Mouse (Mus musculus) liver, postnatal 0 days (tissue): ENCODE measurements around the gene E130308A19Rik. TPM values are rescaled to one million over a fixed set of nuclear protein-coding genes. Genes with fewer than 3 reads are reported as not detected.

Source experiments
- ATAC-seq: fragments of 200-750 bp; cut with Nextera tagmentation; 2 replicates; pipeline ENCODE4 v1.8.0; 2017; ENCODE audit warnings: mild to moderate bottlenecking, moderate library complexity
- DNase-seq: peaks from one replicate; pipeline ENCODE4 v3.0.0-alpha.2; 2016
- H3K27ac ChIP-seq: fragments of 300-500 bp; sonication (generic); 2 replicates; pipeline ENCODE4 v1.5.1; 2014; ENCODE audit warnings: antibody characterized with exemption, moderate library complexity, mild to moderate bottlenecking, low read depth
- H3K27me3 ChIP-seq: fragments of 300-500 bp; sonication (generic); 2 replicates; pipeline ENCODE4 v1.6.1; 2014; ENCODE audit warnings: low read length, control low read depth, mixed read lengths; ENCODE audit not compliant: insufficient read depth
- H3K36me3 ChIP-seq: fragments of 300-500 bp; sonication (generic); replicated peaks from 2 replicates; pipeline ENCODE4 v1.6.1; 2014; ENCODE audit warnings: mild to moderate bottlenecking, control low read depth, low read length, moderate library complexity, mixed read lengths; ENCODE audit not compliant: insufficient read depth
- H3K4me1 ChIP-seq: fragments of 300-500 bp; sonication (generic); 2 replicates; pipeline ENCODE4 v1.6.1; 2014; ENCODE audit warnings: antibody characterized with exemption, mild to moderate bottlenecking, control low read depth; ENCODE audit not compliant: insufficient read depth
- H3K4me2 ChIP-seq: fragments of 300-500 bp; sonication (generic); 2 replicates; pipeline ENCODE4 v1.6.1; 2014; ENCODE audit warnings: low read depth, mild to moderate bottlenecking, low read length, moderate library complexity, mixed read lengths
- H3K4me3 ChIP-seq: fragments of 300-500 bp; sonication (generic); 2 replicates; pipeline ENCODE4 v1.5.1; 2014; ENCODE audit warnings: low read depth, low read length
- H3K9ac ChIP-seq: fragments of 300-500 bp; sonication (generic); replicated peaks from 2 replicates; pipeline ENCODE4 v1.6.1; 2014; ENCODE audit warnings: mild to moderate bottlenecking, moderate library complexity
- H3K9me3 ChIP-seq: fragments of 300-500 bp; sonication (generic); 2 replicates; pipeline ENCODE4 v1.6.1; 2016; ENCODE audit warnings: mild to moderate bottlenecking, control low read depth, low read length, mixed read lengths
- CTCF ChIP-seq: sonication (generic); IDR thresholded peaks from 2 replicates; pipeline ENCODE4 v1.5.1; 2016; ENCODE audit warnings: antibody characterized with exemption, low read depth
- EP300 ChIP-seq: IDR thresholded peaks from 2 replicates; pipeline ENCODE4 v1.6.1; 2016; ENCODE audit warnings: antibody characterized with exemption, low read depth, mild to moderate bottlenecking
- WGBS: fragments of 180-500 bp; shearing (Covaris S2); extraction: QIAGEN DNeasy Blood & Tissue Kit; methylation state at CpG from one replicate; pipeline ENCODE4 v1.1.7; 2014; ENCODE audit not compliant: insufficient replicate concordance; 5-methylcytosine and 5-hydroxymethylcytosine counted together
- polyA plus RNA-seq: library from polyadenylated mRNA; unstranded; fragments of >200 nt; fragmentation: Nextera tagmentation; extraction: Ambion mirVana; gene quantifications from 2 replicates; pipeline ENCODE4 v1.2.1, GENCODE M21; 2015

The E130308A19Rik gene
- polyA plus RNA-seq, 1 experiment from 2014 or later, result 5.5 TPM

- H3K4me1 ChIP-seq, result peaks cover 15% of the 10 kb centered on the region; the same call in 1 of the 2 replicates
Observed at GRCm38 (mm10) chr4:59630122-59630521, 4.1 kb downstream of the E130308A19Rik start.

GRCm38 (mm10) chr4:59634532-59634931 is 8.5 kb downstream of the E130308A19Rik start:
- no peak for ATAC-seq

More at GRCm38 (mm10) chr4:59630122-59630521, 4.1 kb downstream of the E130308A19Rik start:
- TF ChIP-seq EP300 (no peak), CTCF (no peak)
- DNase-seq (no peak), ATAC-seq (no peak)
- WGBS, result 50% methylated on average over 9 of the region's 9 CpGs
- Histone ChIP-seq H3K4me2 (no peak overlapping the region), H3K27me3 (no peaks in the 10 kb centered on the region), H3K9me3 (no peaks in the 10 kb centered on the region), H3K27ac (no peak overlapping the region), H3K4me3 (no peak overlapping the region), H3K36me3 (no peaks in the 10 kb centered on the region), H3K9ac (no peak overlapping the region)

GRCm38 (mm10) chr4:59639163-59639562 is 13.2 kb downstream of the E130308A19Rik start:
- Histone ChIP-seq H3K4me1 (peaks cover 19% of the 10 kb centered on the region), H3K4me3 (no peak overlapping the region), H3K9ac (no peak overlapping the region), H3K4me2 (no peak overlapping the region), H3K27me3 (no peaks in the 10 kb centered on the region), H3K27ac (no peak overlapping the region), H3K9me3 (no peaks in the 10 kb centered on the region), H3K36me3 (no peaks in the 10 kb centered on the region)
- ATAC-seq (no peak), DNase-seq (no peak)
- no peak for TF ChIP-seq EP300
- no peak for TF ChIP-seq CTCF

More at GRCm38 (mm10) chr4:59634532-59634931, 8.5 kb downstream of the E130308A19Rik start:
- TF ChIP-seq EP300 (no peak), CTCF (no peak)
- no peaks in the 10 kb centered on the region for H3K27me3 ChIP-seq
- H3K27ac ChIP-seq, result no peak overlapping the region
- H3K4me1 ChIP-seq, result peaks cover 8% of the 10 kb centered on the region
- H3K4me2 ChIP-seq, result no peak overlapping the region
- no peak for DNase-seq
- no peak overlapping the region for H3K4me3 ChIP-seq
- no peak overlapping the region for H3K9ac ChIP-seq
- no peaks in the 10 kb centered on the region for H3K36me3 ChIP-seq
- no peaks in the 10 kb centered on the region for H3K9me3 ChIP-seq
- 52% methylated on average over 1 of the region's 1 CpGs for WGBS

DNA sequence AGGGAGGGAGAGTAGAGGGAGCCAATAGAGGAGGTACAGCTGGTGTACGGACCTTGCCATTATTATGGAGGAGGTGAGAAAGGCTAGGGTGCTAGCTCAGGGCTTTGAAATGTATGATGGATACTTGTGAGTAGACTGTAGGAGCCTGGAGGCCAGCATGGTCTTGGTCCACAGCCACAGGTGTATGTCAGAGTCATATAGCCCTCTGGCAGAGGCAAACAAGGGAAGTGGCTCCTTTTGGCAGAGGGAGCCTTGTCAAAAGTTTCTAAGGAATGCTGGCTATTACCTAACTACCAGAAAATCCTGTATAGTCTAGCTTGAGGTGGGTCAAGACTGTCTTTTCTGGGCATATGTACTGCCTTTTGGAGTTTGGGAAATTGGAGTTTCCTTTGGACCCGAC is 14.7 kb downstream of the E130308A19Rik start:
- H3K9ac ChIP-seq, result no peak overlapping the region
- H3K27ac ChIP-seq, result no peak overlapping the region
- H3K9me3 ChIP-seq, result no peaks in the 10 kb centered on the region
- peaks cover 18% of the 10 kb centered on the region for H3K4me1 ChIP-seq
- DNase-seq (no peak), ATAC-seq (no peak)
- TF ChIP-seq CTCF (no peak), EP300 (no peak)
- no peaks in the 10 kb centered on the region for H3K36me3 ChIP-seq
- no peak overlapping the region for H3K4me3 ChIP-seq
- H3K27me3 ChIP-seq, result no peaks in the 10 kb centered on the region
- no peak overlapping the region for H3K4me2 ChIP-seq
- WGBS, result 90% methylated on average over 2 of the region's 2 CpGs

DNA sequence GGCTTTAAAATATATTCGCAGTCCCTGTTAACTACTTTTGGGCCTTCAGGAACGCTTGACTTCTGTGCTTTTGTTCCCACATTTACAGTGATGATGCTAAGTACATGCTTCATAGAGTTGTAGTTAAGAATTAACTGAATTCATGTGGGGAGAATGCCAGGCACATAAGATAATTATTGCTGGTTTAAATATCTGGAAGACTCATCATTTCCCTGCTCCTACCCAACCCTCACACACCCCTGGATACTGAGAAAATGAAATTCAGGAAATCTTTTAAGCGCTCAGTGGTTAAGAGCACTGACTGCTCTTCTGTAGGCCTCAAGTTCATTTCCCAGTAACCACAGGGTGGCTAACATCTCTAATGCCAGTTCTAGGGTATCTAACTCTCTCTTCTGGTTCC is 16.0 kb downstream of the E130308A19Rik start:
- 81% methylated on average over 3 of the region's 3 CpGs for WGBS
- no peak overlapping the region for H3K4me2 ChIP-seq
- TF ChIP-seq CTCF, result no peak
- TF ChIP-seq EP300, result no peak
- H3K27ac ChIP-seq, result no peak overlapping the region
- H3K4me1 ChIP-seq, result peaks cover 16% of the 10 kb centered on the region
- H3K36me3 ChIP-seq, result no peaks in the 10 kb centered on the region
- H3K9ac ChIP-seq, result no peak overlapping the region
- H3K27me3 ChIP-seq, result no peaks in the 10 kb centered on the region
- H3K9me3 ChIP-seq, result no peaks in the 10 kb centered on the region
- no peak overlapping the region for H3K4me3 ChIP-seq
- ATAC-seq (no peak), DNase-seq (no peak)

DNA sequence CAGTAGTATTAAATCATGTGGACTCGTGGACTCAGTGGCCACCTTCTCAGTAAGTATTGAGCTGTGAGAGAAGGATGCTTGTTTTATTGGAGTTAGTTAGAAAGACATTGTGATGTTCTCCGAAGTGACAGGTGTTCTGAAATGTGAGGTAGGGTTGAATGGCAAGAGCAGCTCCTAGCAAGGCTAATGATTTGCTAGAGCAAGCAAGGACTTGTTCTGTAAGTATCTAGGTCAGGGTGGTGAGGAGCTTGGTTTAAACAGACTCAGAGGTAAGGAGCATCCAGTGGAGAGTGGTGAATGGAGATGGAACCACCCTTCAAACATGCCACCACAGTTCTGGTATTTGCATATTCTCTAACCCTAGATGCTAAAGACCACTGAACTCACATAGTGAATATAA is 16.6 kb downstream of the E130308A19Rik start:
- no peak for ATAC-seq
- WGBS, result 76% methylated on average over 2 of the region's 2 CpGs
- peaks cover 20% of the 10 kb centered on the region for H3K4me1 ChIP-seq

GRCm38 (mm10) chr4:59644431-59644830 is 18.4 kb downstream of the E130308A19Rik start:
- no peak for ATAC-seq
- no peak overlapping the region for H3K4me3 ChIP-seq
- H3K27me3 ChIP-seq, result no peaks in the 10 kb centered on the region
- DNase-seq, result no peak
- no peak overlapping the region for H3K27ac ChIP-seq
- no peaks in the 10 kb centered on the region for H3K36me3 ChIP-seq
- H3K9me3 ChIP-seq, result no peaks in the 10 kb centered on the region
- no peak overlapping the region for H3K9ac ChIP-seq
- WGBS, result 62% methylated on average over 3 of the region's 3 CpGs
- no peak overlapping the region for H3K4me2 ChIP-seq
- H3K4me1 ChIP-seq, result peaks cover 28% of the 10 kb centered on the region
- TF ChIP-seq CTCF (no peak), EP300 (no peak)

More for the DNA sequence above, 16.6 kb downstream of the E130308A19Rik start:
- no peak for DNase-seq
- Histone ChIP-seq H3K4me3 (no peak overlapping the region), H3K27me3 (no peaks in the 10 kb centered on the region), H3K4me2 (no peak overlapping the region), H3K9me3 (no peaks in the 10 kb centered on the region), H3K27ac (no peak overlapping the region), H3K36me3 (no peaks in the 10 kb centered on the region), H3K9ac (no peak overlapping the region)
- no peak for TF ChIP-seq EP300
- TF ChIP-seq CTCF, result no peak
